Mouse (Mus musculus) kidney, embryonic 16.5 days (tissue): ENCODE measurements around the gene Hmcn2. TPM values are rescaled to one million over a fixed set of nuclear protein-coding genes. Genes with fewer than 3 reads are reported as not detected.

Source experiments
- ATAC-seq: fragments of 200-750 bp; cut with Nextera tagmentation; 2 replicates; pipeline ENCODE4 v1.8.0; 2017; ENCODE audit warnings: moderate TSS enrichment; ENCODE audit not compliant: low FRiP score, low TSS enrichment
- H3K27ac ChIP-seq: fragments of 300-500 bp; sonication (generic); 2 replicates; pipeline ENCODE4 v1.5.1; 2014; ENCODE audit warnings: low read length
- H3K27me3 ChIP-seq: fragments of 300-500 bp; sonication (generic); 2 replicates; pipeline ENCODE4 v1.6.1; 2014; ENCODE audit warnings: low read length, control low read depth, mixed read lengths; ENCODE audit not compliant: insufficient read depth
- H3K36me3 ChIP-seq: fragments of 300-500 bp; sonication (generic); 2 replicates; pipeline ENCODE4 v1.6.1; 2014; ENCODE audit warnings: low read length, control low read depth, mixed read lengths; ENCODE audit not compliant: insufficient read depth
- H3K4me1 ChIP-seq: fragments of 300-500 bp; sonication (generic); 2 replicates; pipeline ENCODE4 v1.6.1; 2014; ENCODE audit warnings: low read length, control low read depth, mixed read lengths; ENCODE audit not compliant: insufficient read depth
- H3K4me2 ChIP-seq: fragments of 300-500 bp; sonication (generic); replicated peaks from 2 replicates; pipeline ENCODE4 v1.6.1; 2014; ENCODE audit warnings: low read depth, low read length
- H3K4me3 ChIP-seq: fragments of 300-500 bp; sonication (generic); 2 replicates; pipeline ENCODE4 v1.5.1; 2014; ENCODE audit warnings: mild to moderate bottlenecking, low read length
- H3K9ac ChIP-seq: fragments of 300-500 bp; sonication (generic); replicated peaks from 2 replicates; pipeline ENCODE4 v1.6.1; 2014; ENCODE audit warnings: low read length
- H3K9me3 ChIP-seq: fragments of 300-500 bp; sonication (generic); 2 replicates; pipeline ENCODE4 v1.6.1; 2016; ENCODE audit warnings: low read length, control low read depth
- WGBS: fragments of 180-500 bp; shearing (Covaris S2); extraction: QIAGEN DNeasy Blood & Tissue Kit; methylation state at CpG from one replicate; pipeline ENCODE4 v1.1.7; 2014; 5-methylcytosine and 5-hydroxymethylcytosine counted together
- polyA plus RNA-seq: library from polyadenylated mRNA; unstranded; fragments of >200 nt; fragmentation: Nextera tagmentation; extraction: Ambion mirVana; gene quantifications from 2 replicates; pipeline ENCODE4 v1.2.1, GENCODE M21; 2015

The Hmcn2 gene
- polyA plus RNA-seq, 1 experiment from 2014 or later: 0.34 TPM

DNA sequence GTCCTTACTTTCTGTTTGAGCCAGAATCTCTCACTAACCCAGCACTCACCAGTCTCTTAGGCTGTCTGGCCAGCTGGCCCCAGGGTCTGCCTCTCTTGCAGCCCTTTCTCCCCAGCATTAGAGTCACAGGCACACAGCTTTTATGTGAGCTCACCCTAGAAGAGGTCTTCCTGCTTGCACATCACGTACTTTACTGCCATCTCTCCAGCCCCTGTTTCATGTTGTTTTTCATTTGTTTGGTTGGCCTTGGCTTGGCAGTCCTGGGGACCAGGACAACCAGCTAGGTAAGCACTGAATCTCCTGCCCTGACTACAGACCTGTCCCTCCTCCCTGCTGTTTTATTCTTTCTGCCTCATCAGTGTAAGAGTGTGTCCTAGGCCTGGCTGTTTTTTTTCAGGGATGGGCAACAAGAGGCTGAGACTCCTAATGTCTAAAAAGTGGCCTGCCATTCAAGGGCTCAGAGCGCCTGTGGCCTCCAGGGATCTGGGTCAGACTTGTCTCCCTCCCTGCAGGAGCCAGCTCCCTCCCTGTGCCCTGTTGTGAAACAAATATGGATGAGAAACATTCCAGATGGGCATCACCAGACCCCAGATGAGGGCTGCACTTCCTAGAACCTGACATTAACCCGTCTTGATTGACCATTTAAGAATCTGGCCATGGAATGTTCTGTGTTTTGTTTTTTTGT lies 134.7 kb downstream of the Hmcn2 start:
- no peak overlapping the region for H3K4me3 ChIP-seq
- peak overlapping the region; percentile 46; the same call in 1 of the 2 replicates for H3K27ac ChIP-seq
- H3K27me3 ChIP-seq: no peaks in the 10 kb centered on the region
- H3K9ac ChIP-seq: no peak overlapping the region
- no peak for ATAC-seq
- H3K4me2 ChIP-seq: no peak overlapping the region
- 0 out of 2 replicates have a peak, but pooled peaks cover 9% of the 10 kb centered on the region for H3K4me1 ChIP-seq
- WGBS: 63% methylated on average over 3 of the region's 3 CpGs
- H3K9me3 ChIP-seq: no peaks in the 10 kb centered on the region
- no peaks in the 10 kb centered on the region for H3K36me3 ChIP-seq

DNA sequence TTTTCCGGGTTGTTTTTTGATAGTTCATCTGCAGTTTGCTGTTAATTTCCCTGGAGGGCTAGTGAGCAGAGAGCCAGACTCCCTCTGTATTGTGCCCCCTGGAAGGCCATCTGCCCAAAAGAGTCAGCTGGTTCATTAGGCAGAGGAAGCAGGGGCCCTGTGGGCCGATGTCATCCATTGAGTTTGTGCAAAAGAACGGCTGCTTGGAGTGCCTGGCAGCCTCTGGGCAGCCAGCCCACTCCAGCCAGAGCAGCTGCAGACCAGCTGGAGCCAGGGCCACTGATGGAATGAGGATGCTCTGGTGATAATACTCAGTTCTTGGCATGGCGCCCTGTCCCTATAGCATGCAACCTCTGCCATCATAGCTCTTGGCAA lies 135.2 kb downstream of the Hmcn2 start:
- Histone ChIP-seq H3K27ac (peak overlapping the region; percentile 46; the same call in 1 of the 2 replicates), H3K27me3 (no peaks in the 10 kb centered on the region), H3K4me3 (no peak overlapping the region), H3K9me3 (no peaks in the 10 kb centered on the region), H3K9ac (no peak overlapping the region), H3K36me3 (no peaks in the 10 kb centered on the region), H3K4me2 (no peak overlapping the region), H3K4me1 (peaks cover 10% of the 10 kb centered on the region; the same call in 1 of the 2 replicates)
- WGBS: 54% methylated on average over 4 of the region's 4 CpGs
- no peak for ATAC-seq

DNA sequence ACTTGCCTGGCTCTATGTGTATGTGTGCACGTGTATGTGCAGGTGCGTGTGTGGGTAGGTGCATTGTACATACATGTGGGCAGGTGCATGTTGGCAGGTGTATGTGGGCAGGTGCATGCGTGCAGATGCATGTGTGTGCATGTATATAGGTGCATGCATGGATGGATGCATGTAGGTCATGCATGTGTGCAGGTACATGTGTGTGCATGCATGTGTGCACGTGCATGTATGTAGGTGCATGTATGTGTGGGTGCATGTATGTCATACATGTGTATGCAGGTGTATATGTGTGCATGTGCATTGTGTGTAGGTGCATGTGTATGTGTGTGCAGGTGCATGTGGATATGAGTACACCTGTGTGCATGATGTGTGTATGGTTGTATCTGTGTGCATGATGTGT lies 135.7 kb downstream of the Hmcn2 start:
- H3K27me3 ChIP-seq: no peaks in the 10 kb centered on the region
- ATAC-seq: no peak
- H3K36me3 ChIP-seq: no peaks in the 10 kb centered on the region
- no peak overlapping the region for H3K9ac ChIP-seq
- no peak overlapping the region for H3K4me2 ChIP-seq
- H3K4me3 ChIP-seq: no peak overlapping the region
- WGBS: 94% methylated on average over 4 of the region's 4 CpGs
- no peak overlapping the region for H3K27ac ChIP-seq
- H3K9me3 ChIP-seq: no peaks in the 10 kb centered on the region
- peaks cover 12% of the 10 kb centered on the region; the same call in 1 of the 2 replicates for H3K4me1 ChIP-seq

DNA sequence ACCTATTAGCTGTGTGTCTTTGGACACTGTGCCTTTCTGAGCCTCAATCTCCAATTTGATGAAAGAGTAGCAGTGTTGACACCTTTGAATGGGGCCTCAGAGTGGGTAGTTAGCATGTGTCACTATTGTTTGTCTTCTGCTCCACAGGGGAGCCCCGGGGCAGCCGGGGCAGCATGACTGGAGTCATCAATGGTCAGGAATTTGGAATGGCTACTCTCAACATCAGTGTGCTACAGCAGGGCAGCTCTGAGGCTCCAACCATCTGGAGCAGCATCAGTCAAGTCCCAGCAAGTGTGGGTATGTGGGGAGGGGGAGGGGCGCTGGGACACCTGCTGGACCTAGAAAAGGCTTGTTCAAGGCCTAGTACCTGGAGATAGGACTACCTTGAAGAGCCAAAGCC lies 136.4 kb downstream of the Hmcn2 start:
- no peak overlapping the region for H3K4me3 ChIP-seq
- H3K4me2 ChIP-seq: no peak overlapping the region
- no peaks in the 10 kb centered on the region for H3K9me3 ChIP-seq
- ATAC-seq: no peak
- H3K4me1 ChIP-seq: peaks cover 12% of the 10 kb centered on the region; the same call in 1 of the 2 replicates
- H3K9ac ChIP-seq: no peak overlapping the region
- WGBS: 66% methylated on average over 3 of the region's 3 CpGs
- no peaks in the 10 kb centered on the region for H3K36me3 ChIP-seq
- H3K27ac ChIP-seq: no peak overlapping the region
- no peaks in the 10 kb centered on the region for H3K27me3 ChIP-seq

DNA sequence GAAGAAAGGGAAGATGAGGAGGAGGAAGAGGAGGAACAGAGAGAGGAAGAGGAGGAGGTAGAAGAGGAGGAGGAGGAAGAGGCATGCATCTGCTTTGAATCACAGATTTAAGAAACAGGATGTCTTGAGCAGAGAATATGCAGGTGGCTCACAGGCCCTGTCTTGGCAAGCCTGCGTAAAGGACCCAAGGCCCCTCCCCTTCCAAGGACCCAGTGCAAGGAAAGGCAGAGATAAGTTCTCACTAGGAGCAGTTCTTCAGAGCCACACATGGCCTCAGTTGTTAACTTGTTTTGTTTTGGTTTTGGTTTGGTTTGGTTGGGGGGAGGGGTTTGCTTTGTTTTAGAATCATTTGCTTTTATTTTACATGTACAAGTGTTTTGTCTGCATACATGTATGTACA lies 137.3 kb downstream of the Hmcn2 start:
- WGBS: 88% methylated on average over 1 of the region's 1 CpGs
- Histone ChIP-seq H3K9me3 (no peaks in the 10 kb centered on the region), H3K4me3 (no peak overlapping the region), H3K36me3 (no peaks in the 10 kb centered on the region), H3K9ac (no peak overlapping the region), H3K4me2 (no peak overlapping the region), H3K27ac (no peak overlapping the region), H3K27me3 (no peaks in the 10 kb centered on the region), H3K4me1 (peaks cover 12% of the 10 kb centered on the region; the same call in 1 of the 2 replicates)
- no peak for ATAC-seq

DNA sequence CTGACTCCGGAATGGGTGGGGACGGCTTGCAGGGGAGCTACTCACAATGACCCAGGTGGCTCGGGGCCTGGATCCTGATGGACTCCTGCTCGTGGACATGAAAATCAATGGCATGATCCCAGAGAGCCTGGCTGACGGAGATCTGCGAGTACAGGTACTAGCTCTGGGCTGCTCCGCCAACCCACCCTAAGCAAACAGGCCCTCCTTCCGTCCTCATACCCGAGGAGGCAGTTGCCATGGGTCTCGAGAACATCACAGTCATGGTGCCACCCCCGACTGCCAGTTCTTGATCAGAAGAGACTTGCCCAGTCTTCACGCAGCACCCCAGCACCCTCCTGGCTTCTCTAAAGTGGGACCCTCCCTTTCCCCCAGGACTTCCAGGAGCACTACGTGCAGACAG lies 138.8 kb downstream of the Hmcn2 start:
- H3K9me3 ChIP-seq: no peaks in the 10 kb centered on the region
- H3K4me2 ChIP-seq: no peak overlapping the region
- no peak overlapping the region for H3K4me3 ChIP-seq
- 82% methylated on average over 13 of the region's 13 CpGs for WGBS
- H3K27ac ChIP-seq: no peak overlapping the region
- no peak for ATAC-seq
- peaks cover 12% of the 10 kb centered on the region; the same call in 1 of the 2 replicates for H3K4me1 ChIP-seq
- no peak overlapping the region for H3K9ac ChIP-seq
- no peaks in the 10 kb centered on the region for H3K36me3 ChIP-seq
- H3K27me3 ChIP-seq: no peaks in the 10 kb centered on the region

DNA sequence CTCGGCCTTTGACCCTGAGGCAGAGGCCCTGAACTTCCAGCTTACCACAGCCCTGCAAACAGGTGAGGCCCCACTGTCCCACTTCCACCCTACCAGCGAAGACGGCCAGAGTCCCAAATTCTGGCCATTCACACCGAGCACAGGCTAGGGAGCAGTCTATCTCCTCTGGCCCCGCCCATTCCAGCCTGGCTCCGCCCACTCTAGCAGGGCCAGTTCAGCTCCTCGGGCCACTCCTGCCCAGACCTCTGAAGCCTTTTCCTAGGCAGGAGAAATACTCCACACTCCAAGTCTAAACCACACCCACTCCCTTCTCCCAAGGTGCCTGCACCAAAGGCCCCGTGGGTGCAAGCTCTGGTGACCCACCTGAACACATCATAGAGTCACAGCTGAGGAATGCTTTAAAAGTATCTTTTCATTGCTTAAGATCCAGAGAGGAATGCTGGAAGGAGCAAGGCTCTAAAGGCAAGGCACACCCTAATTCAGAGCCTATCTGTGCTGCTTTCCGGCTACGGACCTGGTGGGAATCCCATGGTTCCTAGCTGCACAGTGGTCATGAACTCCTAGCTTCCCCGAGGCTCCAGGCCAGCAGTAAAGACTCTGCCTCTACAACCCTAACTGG lies 139.5 kb downstream of the Hmcn2 start:
- Histone ChIP-seq H3K9ac (no peak overlapping the region), H3K27ac (peak overlapping the region; percentile 26; the same call in 1 of the 2 replicates), H3K4me2 (no peak overlapping the region), H3K4me1 (peaks cover 12% of the 10 kb centered on the region; the same call in 1 of the 2 replicates), H3K4me3 (no peak overlapping the region), H3K9me3 (no peaks in the 10 kb centered on the region), H3K36me3 (no peaks in the 10 kb centered on the region), H3K27me3 (no peaks in the 10 kb centered on the region)
- peak; percentile 49 for ATAC-seq
- 34% methylated on average over 11 of the region's 11 CpGs for WGBS

DNA sequence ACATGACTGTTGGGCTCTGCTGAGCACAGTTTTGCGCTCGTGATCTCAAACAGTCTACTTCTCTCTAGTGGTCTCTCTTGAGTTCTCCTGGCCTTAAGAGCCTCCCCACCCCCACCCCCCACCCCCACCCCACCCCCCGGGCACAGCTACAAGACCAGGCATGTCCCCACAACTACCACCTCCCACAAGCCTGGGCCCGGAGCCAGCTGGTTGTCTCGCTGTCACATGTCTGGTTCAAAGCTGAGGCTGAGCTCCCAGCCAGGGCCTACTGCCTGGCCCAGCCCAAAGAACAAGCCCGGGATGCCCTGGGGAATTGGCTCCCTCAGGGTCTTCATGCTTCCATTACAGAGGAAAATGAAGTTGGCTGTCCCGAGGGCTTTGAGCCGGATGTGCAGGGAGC lies 140.1 kb downstream of the Hmcn2 start:
- WGBS: 64% methylated on average over 8 of the region's 8 CpGs
- Histone ChIP-seq H3K4me3 (no peak overlapping the region), H3K36me3 (no peaks in the 10 kb centered on the region), H3K4me2 (no peak overlapping the region), H3K9ac (no peak overlapping the region), H3K4me1 (peaks cover 12% of the 10 kb centered on the region; the same call in 1 of the 2 replicates), H3K27me3 (peaks cover 3% of the 10 kb centered on the region; the same call in 1 of the 2 replicates), H3K9me3 (no peaks in the 10 kb centered on the region), H3K27ac (peak overlapping the region; percentile 26; the same call in 1 of the 2 replicates)
- ATAC-seq: no peak

DNA sequence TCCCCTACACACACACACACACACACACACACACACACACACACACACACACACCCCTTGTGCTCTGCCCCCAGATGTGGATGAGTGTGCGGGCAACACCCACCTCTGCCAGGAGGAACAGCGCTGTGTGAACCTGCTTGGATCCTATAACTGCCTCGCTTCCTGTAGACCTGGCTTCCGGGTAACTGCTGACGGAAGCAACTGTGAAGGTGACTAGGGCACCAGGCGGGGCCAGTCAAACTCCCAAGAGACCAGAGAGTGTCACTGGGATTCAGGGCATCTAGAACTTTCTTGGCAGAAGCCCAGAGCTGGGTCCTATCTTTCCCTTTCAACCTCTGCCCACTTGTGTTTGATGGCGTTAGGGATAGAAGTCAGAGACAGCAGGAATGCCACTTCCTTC lies 141.2 kb downstream of the Hmcn2 start:
- peaks cover 11% of the 10 kb centered on the region for H3K27me3 ChIP-seq
- H3K4me2 ChIP-seq: no peak overlapping the region
- peaks cover 19% of the 10 kb centered on the region for H3K4me1 ChIP-seq
- H3K27ac ChIP-seq: no peak overlapping the region
- H3K36me3 ChIP-seq: no peaks in the 10 kb centered on the region
- ATAC-seq: no peak
- H3K9ac ChIP-seq: no peak overlapping the region
- 70% methylated on average over 7 of the region's 7 CpGs for WGBS
- no peaks in the 10 kb centered on the region for H3K9me3 ChIP-seq
- H3K4me3 ChIP-seq: no peak overlapping the region

DNA sequence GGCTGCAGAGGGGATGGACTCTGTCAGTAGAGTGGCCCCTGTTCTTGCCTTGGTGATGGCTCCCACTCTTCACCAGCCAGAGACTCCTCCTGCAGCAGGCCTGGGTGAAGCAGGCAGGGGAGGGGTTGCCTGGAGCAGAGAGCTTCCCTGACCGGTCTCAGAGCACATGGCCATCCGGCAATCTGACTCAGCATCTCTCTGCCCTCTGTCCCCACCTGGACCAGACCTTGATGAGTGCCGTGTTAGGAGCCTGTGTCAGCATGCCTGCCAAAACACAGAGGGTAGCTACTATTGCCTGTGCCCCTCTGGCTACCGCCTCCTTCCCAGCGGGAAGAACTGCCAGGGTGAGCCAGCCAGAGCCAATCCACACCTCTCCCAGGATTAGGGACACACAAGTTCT lies 144.2 kb downstream of the Hmcn2 start:
- Histone ChIP-seq H3K4me2 (no peak overlapping the region), H3K9me3 (no peaks in the 10 kb centered on the region), H3K27ac (no peak overlapping the region), H3K27me3 (peaks cover 18% of the 10 kb centered on the region), H3K4me1 (peaks cover 14% of the 10 kb centered on the region), H3K36me3 (no peaks in the 10 kb centered on the region), H3K9ac (no peak overlapping the region), H3K4me3 (no peak overlapping the region)
- 53% methylated on average over 5 of the region's 5 CpGs for WGBS
- ATAC-seq: 0 out of 2 replicates have a peak, but pooled peaks have one; percentile 9
